Mouse (Mus musculus) megakaryocyte, embryonic 14.5 days (primary cell): ENCODE measurements around the gene Lrguk.

ENCODE experiments used
- FLI1 ChIP-seq: IDR thresholded peaks from 2 replicates; pipeline ENCODE4 v1.6.1; 2012; ENCODE audit warnings: low read length, inconsistent platforms, mixed read lengths
- GATA1 ChIP-seq: IDR thresholded peaks from 3 replicates; pipeline ENCODE4 v1.6.1; 2012; ENCODE audit warnings: mixed read lengths, low read length, inconsistent platforms, borderline replicate concordance

DNA sequence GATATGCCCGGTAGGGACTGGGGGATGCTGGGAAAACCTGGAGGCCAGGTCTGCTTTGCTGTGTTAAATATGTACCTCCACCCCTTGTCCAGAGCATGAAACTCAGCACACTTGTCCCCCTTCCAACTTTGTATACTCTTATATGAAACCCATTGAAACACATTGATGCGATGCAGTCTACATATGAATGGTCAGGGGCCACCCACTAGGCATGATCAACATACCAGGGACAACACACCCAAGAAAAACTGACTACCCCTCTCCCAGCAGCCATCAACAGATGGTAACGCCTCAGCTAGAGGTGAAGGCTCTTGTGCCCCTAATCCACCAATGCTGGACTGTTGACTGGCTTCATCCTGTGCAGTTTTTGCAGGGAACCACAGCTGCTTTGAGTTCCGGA lies 150.7 kb downstream of the Lrguk start:
- TF ChIP-seq GATA1 (no peak), FLI1 (no peak)
